Mouse (Mus musculus) thymus, postnatal 36 days (tissue): ENCODE measurements around the gene Gpr4.

Source experiments
- DNase-seq, 2 experiments: peaks; one replicate each; pipeline ENCODE4 v3.0.0; 2022; ENCODE audit warnings: mixed read lengths in 2 of 2

Gene Gpr4

DNA sequence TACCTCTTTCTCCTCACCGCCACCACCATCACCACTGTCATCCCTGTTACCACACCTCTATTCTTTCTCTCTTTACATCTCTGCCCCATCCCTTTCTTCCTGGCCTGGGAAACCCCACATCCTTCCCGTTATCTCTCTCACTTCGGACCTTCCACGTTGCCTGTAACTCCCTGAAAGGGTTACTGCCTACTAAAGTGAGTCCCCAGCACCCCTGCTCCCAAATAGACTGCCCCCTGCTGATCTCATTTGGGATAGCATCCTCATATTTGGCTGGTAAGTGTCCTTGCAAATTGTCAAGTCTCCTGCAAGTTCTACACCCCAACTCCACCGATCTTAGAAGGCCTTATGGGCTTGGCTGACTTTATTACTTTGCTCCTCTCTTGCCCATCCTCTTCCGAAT lies 15.7 kb upstream of the Gpr4 start:
- peak in 1 of 2 experiments; percentile 36 for DNase-seq

DNA sequence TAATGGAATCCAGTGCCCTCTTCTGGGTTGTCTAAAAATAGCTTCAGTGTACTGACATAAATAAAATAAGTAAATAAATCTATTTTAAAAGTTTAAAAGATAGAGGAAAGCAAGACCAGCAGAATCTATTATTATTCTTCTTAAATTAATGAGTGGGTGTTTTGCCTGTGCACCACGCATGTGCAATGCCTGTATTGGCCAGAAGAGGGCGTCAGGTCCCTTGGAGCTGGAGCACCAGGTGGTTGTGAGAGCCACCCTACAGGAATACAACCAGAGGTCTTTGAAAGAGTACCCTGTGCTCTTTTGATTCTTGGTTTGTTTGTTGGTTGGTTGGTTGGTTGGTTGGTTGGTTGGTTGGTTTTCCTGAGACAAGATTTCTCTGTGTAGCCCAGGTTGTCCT lies 14.4 kb upstream of the Gpr4 start:
- peak; percentile 42 to 45 for DNase-seq

DNA sequence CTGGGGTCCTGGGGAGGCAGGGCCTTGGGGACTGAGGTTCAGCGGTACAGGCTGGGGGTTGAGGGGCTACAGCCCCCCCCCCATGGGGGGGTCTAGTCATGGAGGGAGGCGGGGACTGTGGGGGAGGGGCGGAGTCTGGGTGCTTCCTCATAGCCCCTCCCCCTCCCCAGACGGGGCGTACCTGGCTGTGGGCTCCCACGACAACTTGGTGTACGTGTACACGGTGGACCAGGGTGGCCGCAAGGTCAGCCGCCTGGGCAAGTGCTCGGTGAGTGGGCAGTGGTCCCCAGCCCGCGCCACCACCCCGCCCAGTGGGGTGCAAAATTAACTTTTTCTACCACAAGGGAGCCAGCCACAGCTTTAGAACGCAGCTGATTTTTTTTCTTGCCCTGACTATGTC lies 10.7 kb upstream of the Gpr4 start:
- no peak for DNase-seq

DNA sequence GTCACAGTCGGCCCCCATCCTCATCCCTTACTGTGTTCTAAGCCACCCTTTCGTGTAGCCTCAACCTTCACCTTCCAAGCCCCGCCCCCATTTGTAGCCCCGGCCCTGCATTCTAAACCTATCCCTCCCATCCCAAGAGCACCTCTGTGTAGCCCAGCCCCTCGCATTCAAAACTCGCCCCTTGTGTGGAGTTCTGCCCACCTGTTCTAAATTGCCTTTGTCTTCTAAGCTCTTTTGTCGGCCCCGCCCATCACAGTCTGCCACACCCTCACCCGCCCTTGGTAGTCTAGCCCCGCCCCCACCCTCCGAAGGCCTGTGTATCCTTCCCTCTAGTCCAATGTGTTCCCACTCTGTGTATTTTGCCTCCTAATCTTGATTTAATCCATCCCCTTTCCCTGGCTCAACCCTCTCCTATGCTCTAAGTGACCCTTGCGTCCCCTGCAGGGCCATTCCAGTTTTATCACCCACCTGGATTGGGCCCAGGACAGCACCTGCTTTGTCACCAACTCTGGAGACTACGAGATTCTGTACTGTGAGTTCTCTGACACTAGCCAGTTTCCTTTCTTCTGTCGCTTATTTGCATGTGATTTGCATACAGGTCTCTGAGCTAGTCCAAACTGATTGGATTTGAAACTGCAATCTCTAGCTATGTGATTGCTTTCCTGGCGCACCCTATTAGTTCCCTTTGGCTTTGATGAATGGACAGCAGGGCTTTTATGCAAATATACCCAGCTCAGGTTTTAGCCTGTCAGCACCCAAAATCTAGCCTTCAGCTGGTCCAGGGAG lies 10.1 kb upstream of the Gpr4 start:
- DNase-seq, result no peak

DNA sequence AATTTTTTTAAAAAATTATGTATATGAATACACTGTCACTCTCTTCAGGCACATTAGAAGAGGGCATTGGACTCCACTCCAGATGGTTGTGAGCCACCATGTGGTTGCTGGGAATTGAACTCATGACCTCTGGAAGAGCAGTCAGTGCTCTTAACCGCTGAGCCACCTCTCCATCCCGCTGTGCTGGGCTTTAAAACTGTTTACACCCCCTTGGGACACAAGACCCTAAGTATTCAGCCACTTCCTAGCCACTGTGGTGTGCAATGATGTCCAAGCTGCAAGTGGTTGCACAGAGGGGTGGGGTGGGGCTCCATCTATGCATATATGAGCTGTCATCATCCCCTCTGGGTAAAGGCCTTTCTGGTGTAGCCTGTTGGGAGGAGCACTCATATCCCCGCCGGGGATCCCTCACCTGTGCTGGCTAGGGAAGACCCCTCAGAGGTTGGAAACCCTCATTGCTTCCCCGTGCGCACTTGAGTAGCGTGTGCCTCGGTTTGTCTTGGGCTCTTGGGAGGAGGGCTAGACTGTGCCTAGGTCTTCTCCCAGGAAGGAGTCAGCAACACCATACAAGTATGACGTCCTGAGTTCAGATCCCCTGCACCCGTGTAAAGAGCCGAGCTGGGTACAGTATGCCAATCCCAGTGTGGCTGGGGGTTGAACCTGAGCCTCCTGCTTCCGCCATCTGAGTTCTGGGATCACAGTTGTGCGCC lies 4.0 kb upstream of the Gpr4 start:
- no peak for DNase-seq

DNA sequence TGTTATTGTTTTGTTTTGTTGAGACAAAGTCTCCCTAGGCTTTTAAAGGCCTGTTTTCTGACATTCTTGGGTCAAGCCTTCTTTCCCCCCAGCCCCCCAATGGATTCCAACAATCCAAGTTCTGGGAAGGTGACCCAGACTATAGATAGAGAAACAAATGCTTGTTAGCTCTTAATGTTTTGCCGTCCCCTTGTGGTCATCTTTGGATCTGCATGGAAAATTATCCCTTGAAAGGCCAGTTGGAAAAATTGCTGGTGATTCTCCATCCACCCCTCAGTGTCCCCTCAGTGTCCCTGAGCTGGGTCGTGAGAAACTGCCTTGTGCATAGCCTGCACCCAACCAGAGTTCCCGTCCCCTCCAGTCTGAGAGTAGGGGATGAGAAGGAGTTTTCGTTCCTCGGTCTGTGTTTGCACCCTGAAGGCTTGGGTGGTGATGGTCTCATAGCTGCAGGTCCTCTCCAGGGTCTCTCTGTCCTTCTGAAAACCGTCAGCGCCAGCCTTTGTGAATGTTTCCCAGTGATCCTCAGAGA lies 3.3 kb upstream of the Gpr4 start:
- no peak for DNase-seq

DNA sequence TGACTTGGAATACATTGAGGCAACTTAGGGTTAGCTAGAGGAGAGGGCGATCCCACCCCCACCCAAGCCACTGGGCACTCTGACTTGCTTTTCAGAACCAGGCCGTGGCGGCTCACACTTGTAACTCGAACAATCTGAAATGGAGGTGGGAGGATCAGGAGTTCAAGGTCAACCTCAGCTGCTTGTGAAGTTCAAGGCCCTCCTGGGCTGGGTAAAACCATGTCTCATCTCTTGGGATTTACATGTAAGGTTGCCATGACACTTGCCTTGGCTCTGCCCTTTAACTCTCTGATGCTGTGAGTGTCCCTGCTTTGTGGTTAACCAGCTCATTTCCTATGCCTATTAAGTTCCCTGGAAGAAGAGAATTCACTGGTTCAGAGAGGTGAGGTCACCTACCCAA lies 2.8 kb upstream of the Gpr4 start:
- DNase-seq, result no peak

DNA sequence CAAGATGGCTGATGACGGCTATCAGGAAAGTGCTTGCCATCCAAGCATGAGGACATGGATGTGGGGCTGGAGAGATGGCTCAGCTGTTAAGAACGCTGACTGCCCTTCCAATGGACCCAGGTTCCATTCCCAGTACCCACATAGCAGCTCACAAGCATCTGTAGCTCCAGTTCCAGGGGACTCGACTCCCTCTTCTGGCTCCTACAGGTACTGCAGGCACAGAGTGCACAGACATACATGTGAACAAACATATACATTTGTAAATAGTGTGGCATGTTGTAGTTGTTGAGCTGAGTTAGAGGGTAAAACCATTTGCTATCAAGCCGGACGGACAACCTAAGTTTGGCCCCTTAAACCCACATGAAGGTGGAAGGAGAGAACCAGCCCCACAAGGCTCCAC lies 2.3 kb upstream of the Gpr4 start:
- no peak for DNase-seq

DNA sequence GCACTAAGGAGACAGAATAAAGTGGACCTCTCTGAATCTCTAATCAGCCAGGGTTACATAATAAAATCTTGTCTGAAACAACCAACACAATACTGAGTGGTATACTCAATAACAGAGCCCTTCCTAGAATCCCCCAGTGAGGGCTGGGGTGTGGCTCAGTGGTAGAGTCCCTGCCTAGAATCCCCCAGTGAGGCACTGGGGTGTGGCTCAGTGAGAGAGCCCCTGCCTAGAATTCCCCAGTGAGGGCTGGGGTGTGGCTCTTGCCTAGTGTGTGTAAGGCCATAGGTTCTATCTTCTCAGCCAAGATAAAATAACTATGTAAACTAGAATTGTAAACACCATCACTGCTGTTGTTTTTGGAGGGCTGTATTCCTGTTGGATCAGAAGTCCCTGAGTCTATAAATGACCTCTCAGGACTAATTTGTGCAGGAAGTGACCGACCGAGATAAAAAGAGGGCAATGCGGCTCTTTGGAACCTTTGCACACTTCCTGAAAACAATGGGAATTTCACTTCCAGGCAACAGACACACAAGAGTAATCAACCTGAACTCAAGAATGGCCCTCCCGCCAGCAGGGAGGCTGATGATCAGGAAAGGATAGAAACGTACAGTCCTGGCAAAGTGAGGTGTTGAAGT lies 1.2 kb upstream of the Gpr4 start:
- DNase-seq, result no peak

DNA sequence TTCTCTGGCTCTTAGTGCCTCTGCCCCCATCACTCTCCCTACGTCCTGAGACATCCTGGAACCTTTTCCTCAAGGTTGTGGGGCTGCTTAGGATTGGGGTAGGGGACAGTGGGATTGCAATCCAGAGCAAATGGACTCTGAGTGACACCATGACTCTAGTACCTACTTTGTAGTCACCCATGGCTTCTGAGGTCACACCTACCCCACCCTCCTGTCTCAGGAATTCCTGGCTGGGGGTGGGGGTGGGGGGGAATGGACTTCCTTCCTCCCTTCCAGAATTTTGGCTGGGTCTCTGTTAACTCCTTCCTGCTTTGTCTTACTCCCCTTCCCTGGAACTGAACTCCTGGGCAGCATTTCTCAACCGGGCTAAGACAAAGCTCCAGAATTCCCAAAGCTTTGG lies 1.0 kb downstream of the Gpr4 start:
- no peak for DNase-seq

DNA sequence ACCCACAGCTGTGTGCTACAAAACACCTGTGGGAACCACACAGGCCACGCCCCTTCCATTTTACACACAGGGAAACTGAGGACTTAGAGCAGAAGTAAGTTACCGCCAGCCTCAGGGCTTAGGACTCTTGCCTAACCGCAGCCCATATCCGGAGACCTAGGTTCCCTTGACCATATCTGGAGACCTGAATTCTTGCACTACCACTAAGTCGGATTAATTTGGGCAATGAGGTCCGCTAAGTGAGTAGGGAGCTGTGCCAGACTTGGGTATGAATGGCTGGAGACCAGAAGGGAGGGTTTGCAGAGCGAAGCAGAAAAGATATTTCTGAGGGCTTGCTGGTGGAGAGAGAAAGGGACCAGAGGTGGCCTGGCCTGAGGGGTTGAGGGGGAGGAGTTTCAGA lies 2.0 kb downstream of the Gpr4 start:
- no peak for DNase-seq

DNA sequence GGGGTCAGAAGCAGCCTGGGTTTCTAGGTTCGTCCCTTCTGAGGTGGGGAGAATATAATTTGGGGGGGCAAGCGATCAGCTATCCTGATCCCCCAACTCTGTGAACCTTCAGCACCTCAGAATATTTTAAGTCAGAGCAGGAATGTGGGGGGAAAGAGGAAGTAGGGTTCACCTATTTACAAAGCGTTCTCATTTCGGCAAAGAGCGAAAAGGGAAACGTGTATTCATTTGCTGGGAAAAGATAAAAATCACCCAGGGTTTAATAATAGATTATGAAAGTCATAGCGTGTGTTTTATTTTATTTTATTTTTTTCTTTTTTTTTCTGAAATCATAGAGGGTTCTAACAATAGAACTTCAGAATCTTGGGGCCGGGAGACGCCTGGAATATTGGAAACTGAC lies 2.6 kb downstream of the Gpr4 start:
- DNase-seq, result no peak

DNA sequence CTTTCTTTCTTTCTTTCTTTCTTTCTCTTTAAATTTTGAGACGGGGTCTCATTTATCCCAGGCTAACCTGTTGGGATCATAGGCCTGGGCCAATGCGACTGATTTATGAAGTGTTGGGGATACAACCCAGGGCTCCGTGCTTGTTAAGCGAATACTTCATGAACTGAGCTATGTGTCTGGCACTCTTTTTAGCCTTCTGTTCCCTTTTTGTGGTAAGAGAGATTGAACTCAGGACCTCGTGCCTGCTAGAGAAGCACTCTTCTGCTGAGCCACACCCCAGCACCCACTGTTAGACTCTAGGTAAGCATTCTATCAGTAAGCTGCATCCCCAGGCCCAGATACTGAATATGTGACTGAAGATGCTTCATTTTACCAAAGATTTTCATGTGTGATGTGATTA lies 5.2 kb downstream of the Gpr4 start:
- no peak for DNase-seq

DNA sequence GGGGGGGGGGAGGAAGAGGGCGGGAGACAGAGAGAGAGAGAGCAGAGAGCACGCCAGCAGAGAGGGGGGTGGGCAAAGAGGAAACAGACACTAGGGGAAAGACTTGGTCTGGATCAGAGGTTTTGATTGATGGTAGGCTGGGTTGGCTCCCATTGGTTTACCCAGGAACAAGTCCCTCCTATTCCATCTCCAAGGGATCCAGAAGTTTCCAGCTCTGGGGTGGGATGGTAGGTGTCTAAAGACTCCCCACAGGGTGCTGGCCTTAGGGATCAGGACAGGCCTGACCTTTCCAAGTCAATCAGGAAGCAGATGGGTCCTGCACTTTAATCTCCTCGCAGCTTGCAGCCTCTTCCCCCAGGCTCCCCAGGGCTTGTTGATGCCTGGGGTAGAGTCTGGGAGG lies 5.6 kb downstream of the Gpr4 start:
- DNase-seq, result no peak

DNA sequence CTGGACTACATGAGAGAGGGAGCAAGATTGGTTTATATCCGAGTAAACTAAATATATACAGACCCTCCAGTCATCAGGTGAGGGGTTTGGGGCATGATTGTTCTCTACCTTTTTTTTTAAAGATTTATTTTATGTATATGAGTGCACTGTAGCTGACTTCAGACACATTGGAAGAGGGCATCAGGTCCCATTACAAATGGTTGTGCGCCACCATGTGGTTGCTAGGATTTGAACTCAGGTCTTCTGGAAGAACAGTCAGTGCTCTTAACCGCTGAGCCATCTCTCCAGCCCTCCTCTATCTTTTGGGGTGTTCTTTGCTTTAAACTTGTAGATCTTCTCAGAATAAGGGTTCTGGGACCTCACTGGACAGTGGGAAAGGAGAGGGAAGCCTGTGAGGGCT lies 7.7 kb downstream of the Gpr4 start:
- DNase-seq, result no peak

DNA sequence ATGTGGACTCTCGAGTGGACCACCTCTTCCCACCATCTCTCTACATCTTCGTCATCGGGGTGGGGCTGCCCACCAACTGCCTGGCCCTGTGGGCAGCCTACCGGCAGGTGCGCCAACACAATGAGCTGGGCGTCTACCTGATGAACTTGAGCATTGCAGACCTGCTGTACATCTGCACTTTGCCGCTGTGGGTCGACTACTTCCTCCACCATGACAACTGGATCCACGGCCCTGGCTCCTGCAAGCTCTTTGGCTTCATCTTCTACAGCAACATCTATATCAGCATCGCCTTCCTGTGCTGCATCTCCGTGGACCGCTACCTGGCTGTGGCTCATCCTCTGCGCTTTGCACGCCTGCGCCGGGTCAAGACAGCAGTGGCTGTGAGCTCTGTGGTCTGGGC lies 9.9 kb downstream of the Gpr4 start:
- no peak for DNase-seq

DNA sequence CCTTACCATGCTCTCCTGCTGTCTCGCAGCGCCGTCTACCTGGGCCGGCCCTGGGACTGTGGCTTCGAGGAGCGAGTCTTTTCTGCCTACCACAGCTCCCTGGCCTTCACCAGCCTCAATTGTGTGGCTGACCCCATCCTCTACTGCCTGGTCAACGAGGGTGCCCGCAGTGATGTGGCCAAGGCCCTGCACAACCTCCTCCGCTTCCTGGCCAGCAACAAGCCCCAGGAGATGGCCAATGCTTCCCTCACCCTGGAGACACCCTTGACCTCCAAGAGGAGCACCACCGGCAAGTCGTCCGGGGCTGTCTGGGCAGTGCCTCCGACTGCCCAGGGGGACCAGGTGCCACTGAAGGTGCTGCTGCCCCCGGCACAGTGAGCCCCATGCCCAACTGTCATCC lies 10.5 kb downstream of the Gpr4 start:
- no peak for DNase-seq

DNA sequence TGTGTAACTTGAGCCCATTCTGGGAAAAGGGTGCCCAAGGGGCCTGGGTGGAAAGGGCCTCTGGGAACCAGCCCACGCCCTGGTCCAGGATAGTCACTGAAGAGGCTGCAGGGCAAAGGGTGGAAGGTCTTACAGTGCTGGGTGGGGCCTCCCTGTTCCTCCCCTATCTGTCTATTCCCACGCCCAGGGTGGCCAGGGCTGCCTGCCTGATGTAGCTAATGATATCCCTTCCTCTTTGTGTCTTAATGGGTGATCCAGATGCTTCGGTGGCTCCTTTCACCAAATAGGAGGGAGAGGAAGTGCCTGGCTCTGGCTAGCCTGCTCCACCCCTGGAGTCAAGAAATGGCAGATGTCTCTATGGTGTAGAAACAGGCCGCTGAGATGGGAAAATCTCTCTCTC lies 12.6 kb downstream of the Gpr4 start:
- no peak for DNase-seq

DNA sequence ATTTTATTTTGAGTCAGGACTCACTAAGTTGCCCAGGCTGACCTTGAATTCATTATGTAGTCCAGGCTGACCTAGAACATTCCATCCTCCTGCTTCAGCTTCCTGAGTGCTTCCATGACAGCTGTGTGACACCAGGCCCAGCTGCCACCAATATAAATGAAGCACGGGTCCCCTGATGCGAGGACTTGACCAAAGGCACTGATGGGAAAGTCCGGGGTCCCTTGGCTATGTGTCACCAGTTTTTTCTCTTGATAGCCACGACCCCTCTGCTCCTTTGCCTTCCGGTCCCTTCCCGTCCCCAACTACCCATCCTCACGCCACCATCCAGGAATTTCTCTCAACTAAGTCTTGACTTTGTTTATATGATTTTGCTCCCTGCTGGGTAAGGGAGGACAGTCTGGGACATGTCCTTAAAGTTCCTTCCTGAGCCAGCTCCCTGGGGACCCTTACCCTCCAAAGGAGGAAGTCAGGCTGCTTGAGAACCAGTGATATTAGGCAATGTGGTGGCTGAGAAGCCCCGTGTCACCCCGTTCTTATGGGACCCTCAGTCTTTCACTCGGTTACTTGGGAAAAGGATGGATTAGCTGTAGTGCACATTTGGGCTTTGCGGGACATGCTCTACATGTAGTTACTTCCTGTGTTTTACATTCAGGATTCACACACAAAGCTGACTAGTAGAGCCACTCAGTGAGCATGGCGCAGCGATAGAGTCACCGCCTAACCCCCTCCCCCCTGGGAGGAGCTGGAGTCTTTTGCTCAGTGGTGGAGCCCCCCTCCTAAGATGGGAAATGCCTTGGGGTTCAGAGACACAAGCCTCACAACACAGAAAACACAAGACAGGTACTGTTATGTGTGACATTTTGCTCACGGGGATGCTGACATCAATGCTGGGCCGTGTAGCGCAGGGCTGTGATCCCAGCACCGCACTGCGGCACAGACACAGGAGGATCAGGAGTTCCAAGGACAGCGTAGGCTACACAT lies 14.8 kb downstream of the Gpr4 start:
- peak; percentile 51 to 67 for DNase-seq

DNA sequence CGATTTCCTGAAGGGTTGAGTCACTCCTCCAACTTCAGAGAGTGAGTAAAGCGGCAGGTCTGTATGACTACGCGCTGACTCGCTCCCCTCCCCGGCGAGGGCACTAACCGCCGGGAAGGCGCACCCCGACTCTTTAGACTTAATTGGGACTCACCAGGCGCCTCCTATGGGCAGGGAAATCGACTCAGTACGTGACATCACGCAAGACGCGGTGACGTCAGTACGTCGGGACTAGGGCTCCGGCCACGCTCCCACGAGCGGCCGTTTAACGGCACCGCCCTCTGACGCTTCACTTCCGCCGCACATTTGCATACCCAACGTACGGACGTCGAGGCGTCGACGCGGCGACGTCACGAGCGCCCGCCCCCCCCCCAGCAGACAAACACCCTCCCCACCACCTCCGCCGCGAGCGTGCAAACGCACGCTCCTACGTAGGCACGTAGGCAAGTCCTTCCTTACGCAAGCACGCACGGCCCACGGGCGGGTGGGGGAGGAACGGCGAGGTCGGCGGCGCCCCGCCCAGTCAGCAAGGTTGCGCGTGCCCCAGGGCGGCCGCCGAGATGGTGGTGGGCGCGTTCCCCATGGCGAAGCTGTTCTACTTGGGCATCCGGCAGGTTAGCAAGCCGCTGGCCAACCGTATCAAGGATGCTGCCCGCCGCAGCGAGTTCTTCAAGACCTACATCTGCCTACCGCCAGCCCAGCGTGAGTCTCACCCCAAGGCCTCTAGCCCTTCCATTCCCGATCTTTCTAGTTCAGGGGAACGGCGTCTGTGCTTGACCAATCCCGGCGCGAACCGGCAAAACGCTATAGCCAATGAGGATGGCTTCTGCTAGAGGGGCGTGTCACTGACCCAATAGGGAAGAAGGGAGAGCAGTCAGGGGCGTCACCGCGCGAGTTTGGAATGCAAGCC lies 15.8 kb downstream of the Gpr4 start, which contains the start of gene Opa3:
Gene Opa3, plus strand, starts transcription at position 452 of the 910 bp plus-strand sequence.
- peak; percentile 98 to 99 for DNase-seq

DNA sequence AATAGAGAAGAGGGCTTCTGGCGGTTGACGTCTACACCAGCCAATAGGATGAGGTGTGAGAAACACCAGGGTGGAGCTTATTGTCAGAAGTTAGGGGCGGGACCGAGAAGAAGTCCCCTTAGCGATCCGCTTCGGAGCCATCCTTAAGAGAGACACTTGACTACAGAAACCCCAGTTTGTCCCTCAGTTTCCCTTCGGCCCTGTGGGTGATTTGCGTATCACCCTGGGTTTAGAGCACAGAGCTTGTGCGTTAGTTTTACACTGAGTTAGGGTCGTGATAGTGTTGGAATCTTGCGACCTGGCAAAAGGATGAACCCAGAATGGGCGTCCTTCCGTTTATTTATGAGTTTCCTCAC lies 16.4 kb downstream of the Gpr4 start:
- no peak for DNase-seq

DNA sequence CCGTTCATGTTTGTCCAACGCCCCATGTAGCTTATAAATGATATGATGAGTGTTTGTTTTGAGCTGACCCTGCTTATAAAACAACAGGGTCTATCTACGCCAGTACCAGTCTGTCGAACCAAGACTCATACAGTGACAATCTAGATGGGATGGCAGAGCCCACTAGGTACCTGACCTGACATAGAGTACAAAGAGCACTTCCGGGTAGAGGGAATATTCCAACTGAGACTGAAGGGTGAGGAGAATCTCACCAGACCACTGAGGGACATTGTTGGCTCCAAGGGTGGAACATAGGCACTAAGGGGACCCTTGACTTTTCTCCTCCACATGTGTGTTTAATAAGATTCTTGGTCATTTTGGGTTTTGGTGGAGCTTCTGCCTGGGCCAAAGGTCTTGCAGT lies 17.1 kb downstream of the Gpr4 start:
- no peak for DNase-seq
